Mouse (Mus musculus) splenic B cell, adult 2 months (primary cell): ENCODE measurements around the gene Akap13.
A peak's percentile ranks its signal among the peaks of the same experiment; 100 is the strongest.

Source experiments
- DNase-seq: peaks from one replicate; pipeline ENCODE4 v3.0.0-alpha.2; 2011; ENCODE audit warnings: low read depth, low spot score
- H3K27me3 ChIP-seq: 2 replicates; pipeline ENCODE4 v1.6.1; 2012; ENCODE audit warnings: mild to moderate bottlenecking, low read length, moderate library complexity, mixed read lengths; ENCODE audit not compliant: control insufficient read depth, poor library complexity, insufficient read depth, severe bottlenecking
- H3K36me3 ChIP-seq: 2 replicates; pipeline ENCODE4 v1.6.1; 2012; ENCODE audit warnings: mild to moderate bottlenecking, low read length, moderate library complexity, mixed read lengths; ENCODE audit not compliant: control insufficient read depth, poor library complexity, insufficient read depth, severe bottlenecking

Gene Akap13

DNA sequence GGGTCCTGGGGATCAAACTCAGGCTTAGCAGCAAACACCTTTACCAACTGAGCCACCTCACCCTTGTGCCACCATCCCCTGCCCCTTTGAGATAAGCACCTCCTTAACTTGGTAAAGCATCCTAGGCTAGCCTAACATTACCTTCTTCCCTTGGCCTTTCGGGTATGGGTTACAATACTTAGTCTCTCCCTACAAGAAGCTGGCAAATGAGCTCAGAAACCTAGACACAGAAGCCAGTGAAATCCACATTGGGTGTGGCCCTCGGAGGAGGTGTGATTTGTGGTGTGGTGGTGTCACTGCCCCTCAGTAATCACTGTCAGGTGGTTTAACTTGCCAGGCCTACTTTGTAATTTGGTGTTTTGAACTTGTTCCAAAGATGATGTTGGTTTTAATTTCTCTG is 189.3 kb downstream of the Akap13 start:
- DNase-seq: no peak
- peaks cover 2% of the 10 kb centered on the region; the same call in 1 of the 2 replicates for H3K36me3 ChIP-seq
- H3K27me3 ChIP-seq: no peaks in the 10 kb centered on the region

DNA sequence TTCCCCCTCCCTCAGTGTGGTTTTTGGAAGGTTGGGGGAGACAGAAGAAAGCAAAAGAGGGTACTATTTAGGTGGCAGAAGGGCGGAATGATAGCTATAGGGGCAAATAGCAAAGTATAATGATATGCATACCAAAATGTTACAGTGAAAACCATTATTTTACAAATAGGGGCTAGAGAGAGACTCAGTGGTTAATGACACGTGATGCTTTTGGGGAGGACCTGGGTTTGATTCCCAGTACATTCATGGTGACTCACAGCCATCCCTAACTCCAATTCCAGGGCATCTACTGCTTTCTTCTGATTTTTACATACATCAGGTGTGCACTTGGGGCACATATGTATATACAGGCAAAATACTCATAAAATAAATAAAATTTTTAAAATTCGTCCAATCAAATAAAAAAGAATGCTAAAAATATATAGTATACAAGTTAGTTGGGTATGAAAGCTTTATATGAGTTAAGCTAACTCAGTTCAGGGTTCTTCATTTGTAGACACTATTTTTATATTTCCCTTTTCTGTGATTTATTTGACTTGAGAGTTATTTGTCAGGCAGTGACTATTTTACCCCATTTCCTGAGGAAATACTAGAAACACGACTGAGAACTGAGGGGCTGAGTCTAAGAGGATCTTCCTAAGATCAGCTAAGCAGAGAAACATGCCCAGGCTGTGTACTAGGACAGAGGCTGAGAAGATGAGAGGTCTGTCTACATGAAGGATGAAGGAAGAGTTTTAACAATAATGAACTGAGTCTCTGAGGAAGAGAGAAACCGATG is 190.0 kb downstream of the Akap13 start:
- DNase-seq: peak; percentile 53
- H3K27me3 ChIP-seq: no peaks in the 10 kb centered on the region
- H3K36me3 ChIP-seq: peaks cover 2% of the 10 kb centered on the region; the same call in 1 of the 2 replicates

DNA sequence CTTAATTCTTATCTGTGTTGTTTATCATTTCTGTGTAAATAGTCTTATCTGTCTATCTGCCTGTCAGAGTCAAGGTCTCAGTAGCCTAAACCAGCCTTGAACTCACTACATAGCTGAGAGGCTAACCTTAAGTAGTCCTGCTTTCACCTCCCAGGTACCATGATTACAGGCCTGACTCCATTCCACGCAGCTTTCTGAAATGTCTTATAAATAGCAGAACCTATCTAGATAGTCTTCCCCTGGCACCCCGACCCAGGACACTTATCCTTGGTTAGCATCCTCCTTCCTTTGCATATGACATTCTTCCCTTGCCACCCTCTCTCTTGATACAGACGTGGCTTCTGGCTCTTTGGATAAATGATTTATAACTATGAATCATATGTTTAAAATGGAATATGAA is 192.7 kb downstream of the Akap13 start:
- H3K27me3 ChIP-seq: no peaks in the 10 kb centered on the region
- no peak for DNase-seq
- H3K36me3 ChIP-seq: peaks cover 2% of the 10 kb centered on the region; the same call in 1 of the 2 replicates

DNA sequence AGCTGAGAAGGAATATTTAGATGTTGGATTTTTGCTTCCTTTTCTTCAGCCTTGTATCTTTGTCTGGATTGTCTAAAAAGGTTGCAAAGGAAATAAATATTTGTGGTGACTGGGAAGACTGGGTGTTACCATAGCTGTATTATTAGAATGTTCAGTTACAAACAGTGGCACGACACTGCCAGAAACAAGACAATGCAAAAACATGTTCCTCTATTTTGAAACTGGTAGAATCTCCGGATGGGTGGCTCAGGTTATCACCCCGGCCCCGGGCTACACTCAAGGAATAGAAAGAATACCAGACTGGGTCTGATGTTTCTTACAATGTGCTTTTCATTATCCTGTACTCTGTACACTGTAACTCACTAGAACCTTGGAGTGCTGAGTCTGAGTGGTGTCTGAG is 193.6 kb downstream of the Akap13 start:
- Histone ChIP-seq H3K27me3 (no peaks in the 10 kb centered on the region), H3K36me3 (0 out of 2 replicates have a peak, but pooled peaks cover 2% of the 10 kb centered on the region)
- peak; percentile 41 for DNase-seq

DNA sequence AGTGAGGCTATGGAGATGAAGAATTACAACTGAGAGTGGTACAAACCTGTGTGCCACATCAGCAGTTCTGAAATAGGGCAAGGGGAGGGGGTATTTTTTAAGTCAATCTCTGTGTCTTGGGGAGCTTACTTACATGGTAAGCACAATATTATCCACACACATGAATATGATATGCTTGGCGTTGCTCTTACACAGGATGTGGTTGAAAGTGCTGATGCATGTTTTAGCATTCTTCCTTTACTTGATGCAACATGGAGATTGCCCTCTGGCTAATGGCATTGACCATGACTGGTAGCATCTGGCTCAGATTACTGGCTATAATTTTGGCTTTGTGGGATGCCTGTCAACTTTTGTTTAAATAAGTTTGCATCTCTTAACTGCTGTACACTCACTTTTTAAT is 194.6 kb downstream of the Akap13 start:
- 0 out of 2 replicates have a peak, but pooled peaks cover 2% of the 10 kb centered on the region for H3K36me3 ChIP-seq
- no peaks in the 10 kb centered on the region for H3K27me3 ChIP-seq
- DNase-seq: peak; percentile 54

DNA sequence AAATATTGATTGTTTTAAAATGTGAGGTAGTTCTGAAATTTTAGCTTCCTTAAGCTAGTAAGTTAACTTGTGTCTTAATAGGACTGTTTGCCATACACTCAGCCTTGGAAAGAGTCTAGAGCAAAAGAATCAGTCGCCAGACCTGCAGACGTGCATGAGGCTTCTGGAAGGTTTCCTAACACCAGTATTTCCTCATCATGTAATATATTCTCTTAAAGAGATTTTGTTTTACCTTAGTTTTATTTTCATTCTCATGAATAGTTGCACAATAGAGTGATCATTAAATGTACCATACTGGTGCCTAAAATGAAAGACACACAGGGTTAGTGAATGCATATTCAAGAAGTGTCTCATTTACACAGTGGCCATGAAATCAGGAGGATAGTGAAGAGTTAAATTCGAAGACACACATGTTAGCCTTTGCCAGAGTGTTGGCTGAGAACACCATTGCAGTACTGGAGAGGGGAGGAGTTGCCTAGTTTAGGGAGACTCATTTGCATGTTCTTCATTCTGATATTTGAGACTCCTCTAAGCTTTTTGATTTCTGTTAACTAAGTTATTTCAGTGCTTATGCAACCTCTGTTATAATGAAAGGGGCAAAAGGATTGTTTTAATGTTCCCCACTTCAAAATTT is 198.5 kb downstream of the Akap13 start:
- no peaks in the 10 kb centered on the region for H3K36me3 ChIP-seq
- DNase-seq: no peak
- H3K27me3 ChIP-seq: no peaks in the 10 kb centered on the region

- no peaks in the 10 kb centered on the region for H3K27me3 ChIP-seq
- DNase-seq: peak; percentile 48
- H3K36me3 ChIP-seq: no peaks in the 10 kb centered on the region
Observed at GRCm38 (mm10) chr7:75655180-75656074, 200.1 kb downstream of the Akap13 start.

DNA sequence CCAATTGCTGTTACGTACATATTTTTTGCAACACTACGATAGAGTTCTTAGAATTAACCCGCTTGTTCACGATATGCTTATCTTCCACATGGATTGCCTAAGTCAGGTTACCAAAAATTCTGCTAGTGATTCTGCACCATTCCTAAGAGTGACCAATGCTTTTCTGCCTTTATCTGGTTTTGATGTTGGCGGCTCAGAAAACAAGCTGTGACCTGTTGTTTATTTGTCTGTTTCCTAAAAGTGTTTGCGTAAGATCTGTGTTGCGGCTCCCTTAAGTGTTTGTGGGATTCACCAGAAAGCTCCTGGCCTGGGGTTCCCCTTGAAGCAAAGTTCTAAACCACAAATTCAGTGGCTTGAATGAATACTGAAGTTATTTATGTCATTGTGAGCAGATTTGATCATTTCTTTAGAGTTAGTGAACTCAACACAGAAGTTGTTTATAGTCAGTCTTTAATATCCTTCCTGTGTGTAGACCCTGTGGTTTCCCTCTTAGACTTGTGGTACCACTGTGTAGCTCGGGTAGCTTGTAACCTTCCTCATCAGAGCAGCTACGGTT is 201.0 kb downstream of the Akap13 start:
- no peaks in the 10 kb centered on the region for H3K36me3 ChIP-seq
- DNase-seq: peak; percentile 61
- H3K27me3 ChIP-seq: no peaks in the 10 kb centered on the region

- H3K27me3 ChIP-seq: no peaks in the 10 kb centered on the region
- DNase-seq: no peak
- H3K36me3 ChIP-seq: no peaks in the 10 kb centered on the region
Observed at GRCm38 (mm10) chr7:75656896-75657295, 201.6 kb downstream of the Akap13 start.

- H3K36me3 ChIP-seq: peaks cover 13% of the 10 kb centered on the region
- DNase-seq: no peak
- no peaks in the 10 kb centered on the region for H3K27me3 ChIP-seq
Observed at GRCm38 (mm10) chr7:75664455-75664854, 209.1 kb downstream of the Akap13 start.

DNA sequence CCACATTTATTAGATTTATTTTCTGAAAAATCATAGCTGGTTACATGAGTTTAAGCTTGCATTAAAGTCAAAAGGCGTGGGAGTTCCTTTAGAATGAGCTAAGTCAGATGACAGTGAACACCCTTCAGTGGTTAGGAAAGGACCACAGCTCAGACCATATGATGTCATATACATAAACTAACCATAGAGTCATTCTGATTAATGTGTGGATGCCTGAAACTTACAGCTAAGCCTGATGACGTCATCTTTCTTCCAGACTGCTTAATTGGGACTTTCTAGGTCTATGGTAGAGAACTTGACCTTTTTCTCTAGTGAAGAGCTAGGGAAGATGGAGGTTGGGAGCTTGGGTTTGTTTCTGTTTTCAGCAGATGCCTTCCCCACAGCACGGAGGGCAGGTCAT is 211.6 kb downstream of the Akap13 start:
- no peak for DNase-seq
- Histone ChIP-seq H3K36me3 (peaks cover 13% of the 10 kb centered on the region), H3K27me3 (no peaks in the 10 kb centered on the region)

- peaks cover 13% of the 10 kb centered on the region for H3K36me3 ChIP-seq
- DNase-seq: no peak
- H3K27me3 ChIP-seq: no peaks in the 10 kb centered on the region
Observed at GRCm38 (mm10) chr7:75667531-75667930, 212.2 kb downstream of the Akap13 start.

DNA sequence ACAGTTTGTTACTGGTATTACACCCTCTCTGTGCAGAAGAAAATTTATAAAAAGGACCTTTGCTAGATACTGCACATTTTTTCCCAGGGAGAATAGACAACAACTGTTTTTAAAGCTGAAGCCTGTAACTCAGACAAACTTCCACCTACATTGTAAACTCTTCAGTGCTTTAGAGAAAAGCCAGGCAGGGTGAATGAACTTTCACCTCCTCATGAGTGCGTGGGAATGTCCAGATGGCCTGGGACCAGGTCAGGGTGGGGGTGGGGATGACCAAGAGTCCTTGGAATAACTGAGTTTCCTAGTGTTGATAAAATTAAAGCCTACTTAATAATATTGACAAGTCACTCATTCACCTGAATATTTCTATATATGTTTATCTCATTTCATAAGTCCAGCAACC is 213.1 kb downstream of the Akap13 start:
- H3K27me3 ChIP-seq: no peaks in the 10 kb centered on the region

GRCm38 (mm10) chr7:75669416-75669815 is 214.1 kb downstream of the Akap13 start:
- Histone ChIP-seq H3K27me3 (no peaks in the 10 kb centered on the region), H3K36me3 (peaks cover 14% of the 10 kb centered on the region)
- DNase-seq: peak; percentile 40

More for the DNA sequence above, 213.1 kb downstream of the Akap13 start:
- no peak for DNase-seq
- H3K36me3 ChIP-seq: peaks cover 13% of the 10 kb centered on the region
